Mouse (Mus musculus) lung, postnatal 0 days (tissue): ENCODE measurements around the gene Edem1.
A peak's percentile ranks its signal among the peaks of the same experiment; 100 is the strongest.

ENCODE experiments used
- CTCF ChIP-seq: IDR thresholded peaks from 2 replicates; pipeline ENCODE4 v1.5.1; 2016; ENCODE audit warnings: antibody characterized with exemption, mild to moderate bottlenecking
- EP300 ChIP-seq: IDR thresholded peaks from 2 replicates; pipeline ENCODE4 v1.6.1; 2016; ENCODE audit warnings: antibody characterized with exemption, mild to moderate bottlenecking, control low read depth

DNA sequence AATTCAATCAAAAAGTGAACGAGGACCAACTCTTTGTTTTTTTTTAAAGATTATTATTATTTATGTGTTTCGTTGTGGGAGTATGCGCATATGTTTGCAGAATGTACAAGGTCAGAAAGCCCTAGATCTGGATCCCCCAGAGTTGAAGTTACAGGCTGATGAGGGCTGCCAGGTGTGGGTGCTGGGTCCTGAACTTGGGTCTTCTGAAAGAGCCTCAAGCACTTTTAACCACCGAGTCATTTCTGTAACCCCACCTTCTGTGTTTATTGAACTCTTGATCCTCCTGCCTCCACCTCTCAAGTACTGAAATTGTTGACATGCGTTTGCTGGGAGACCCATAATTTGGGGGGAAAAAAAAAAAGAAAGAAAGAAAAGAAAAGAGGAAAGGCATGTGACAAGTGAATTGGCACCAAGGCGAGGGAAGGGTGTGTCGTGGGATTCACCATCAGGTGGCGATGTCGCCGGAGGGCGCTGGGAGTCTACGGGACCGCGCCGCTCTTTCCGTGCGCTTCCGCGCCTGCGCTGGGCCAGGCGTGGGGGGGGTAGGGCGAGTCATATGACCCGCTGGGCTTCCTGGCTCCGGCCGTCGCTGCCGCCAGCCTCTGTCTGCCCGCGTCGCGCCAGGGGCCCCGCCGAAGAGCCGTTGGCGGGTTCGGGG lies 45.8 kb upstream of the Edem1 start, which contains the start of gene Arl8b:
- TF ChIP-seq CTCF, result peak; percentile 96
- no peak for TF ChIP-seq EP300
